Mouse (Mus musculus) hindbrain, embryonic 11.5 days (tissue): ENCODE data around the gene Hsd11b2. TPM values are rescaled to one million over a fixed set of nuclear protein-coding genes. Genes with fewer than 3 reads are reported as not detected.
A peak's percentile ranks its signal among the peaks of the same experiment; 100 is the strongest.

ENCODE experiments used
- ATAC-seq: fragments of 200-750 bp; cut with Nextera tagmentation; 2 replicates; pipeline ENCODE4 v1.8.0; 2017; ENCODE audit warnings: mild to moderate bottlenecking, moderate TSS enrichment, moderate library complexity; ENCODE audit not compliant: low FRiP score
- DNase-seq: peaks from one replicate; pipeline ENCODE4 v3.0.0-alpha.2; 2015; ENCODE audit warnings: low spot score
- H3K27ac ChIP-seq: fragments of 300-500 bp; sonication (generic); 2 replicates; pipeline ENCODE4 v1.5.1; 2014; ENCODE audit warnings: mild to moderate bottlenecking, low read depth, low read length
- H3K27me3 ChIP-seq: fragments of 300-500 bp; sonication (generic); 2 replicates; pipeline ENCODE4 v1.6.1; 2014; ENCODE audit warnings: mild to moderate bottlenecking, low read length, moderate library complexity, mixed read lengths; ENCODE audit not compliant: control insufficient read depth, insufficient read depth
- H3K36me3 ChIP-seq: fragments of 300-500 bp; sonication (generic); 2 replicates; pipeline ENCODE4 v1.6.1; 2014; ENCODE audit warnings: mild to moderate bottlenecking, low read length, moderate library complexity, mixed read lengths; ENCODE audit not compliant: control insufficient read depth, insufficient read depth
- H3K4me1 ChIP-seq: fragments of 300-500 bp; sonication (generic); replicated peaks from 2 replicates; pipeline ENCODE4 v1.6.1; 2014; ENCODE audit warnings: low read length, mixed read lengths; ENCODE audit not compliant: control insufficient read depth, insufficient read depth
- H3K4me2 ChIP-seq: fragments of 300-500 bp; sonication (generic); replicated peaks from 2 replicates; pipeline ENCODE4 v1.6.1; 2014; ENCODE audit warnings: mild to moderate bottlenecking, low read depth, low read length
- H3K4me3 ChIP-seq: fragments of 300-500 bp; sonication (generic); 2 replicates; pipeline ENCODE4 v1.5.1; 2014; ENCODE audit warnings: low read depth, low read length
- H3K9ac ChIP-seq: fragments of 300-500 bp; sonication (generic); 2 replicates; pipeline ENCODE4 v1.6.1; 2014; ENCODE audit warnings: low read depth, low read length
- H3K9me3 ChIP-seq: fragments of 300-500 bp; sonication (generic); 2 replicates; pipeline ENCODE4 v1.6.1; 2016; ENCODE audit warnings: low read length; ENCODE audit not compliant: control insufficient read depth
- WGBS: fragments of 180-500 bp; shearing (Covaris S2); extraction: QIAGEN DNeasy Blood & Tissue Kit; methylation state at CpG from one replicate; pipeline ENCODE4 v1.1.7; 2014; 5-methylcytosine and 5-hydroxymethylcytosine counted together
- polyA plus RNA-seq: library from polyadenylated mRNA; unstranded; fragments of >200 nt; fragmentation: Nextera tagmentation; extraction: Ambion mirVana; gene quantifications from 2 replicates; pipeline ENCODE4 v1.2.1, GENCODE M21; 2014

Hsd11b2 gene
- polyA plus RNA-seq, 1 experiment from 2014 or later = 21.1 TPM

GRCm38 (mm10) chr8:105514194-105514593, 4.4 kb upstream of the Hsd11b2 start:
- no peaks in the 10 kb centered on the region for H3K9me3 ChIP-seq
- no peak overlapping the region for H3K4me3 ChIP-seq
- H3K36me3 ChIP-seq = no peaks in the 10 kb centered on the region
- H3K27ac ChIP-seq = no peak overlapping the region
- ATAC-seq (no peak), DNase-seq (no peak)
- 87% methylated on average over 6 of the region's 6 CpGs for WGBS
- peaks cover 5% of the 10 kb centered on the region for H3K4me1 ChIP-seq
- H3K9ac ChIP-seq = no peak overlapping the region
- no peak overlapping the region for H3K4me2 ChIP-seq
- H3K27me3 ChIP-seq = peaks cover 2% of the 10 kb centered on the region; the same call in 1 of the 2 replicates

GRCm38 (mm10) chr8:105514656-105515055, 3.9 kb upstream of the Hsd11b2 start:
- Histone ChIP-seq H3K9ac (no peak overlapping the region), H3K4me2 (no peak overlapping the region), H3K4me1 (peaks cover 10% of the 10 kb centered on the region), H3K9me3 (no peaks in the 10 kb centered on the region), H3K27me3 (peaks cover 2% of the 10 kb centered on the region; the same call in 1 of the 2 replicates), H3K4me3 (no peak overlapping the region), H3K36me3 (no peaks in the 10 kb centered on the region), H3K27ac (no peak overlapping the region)
- ATAC-seq = no peak
- DNase-seq = no peak
- 78% methylated on average over 5 of the region's 5 CpGs for WGBS

- 10% methylated on average over 12 of the region's 12 CpGs for WGBS
- DNase-seq (peak; percentile 90), ATAC-seq (peak; percentile 62)
- Histone ChIP-seq H3K9ac (peak overlapping the region; percentile 49; the same call in 1 of the 2 replicates), H3K4me3 (no peak overlapping the region), H3K36me3 (no peaks in the 10 kb centered on the region), H3K4me1 (peaks cover 21% of the 10 kb centered on the region), H3K27me3 (peaks cover 2% of the 10 kb centered on the region; the same call in 1 of the 2 replicates), H3K4me2 (peak overlapping the region; percentile 38), H3K9me3 (no peaks in the 10 kb centered on the region), H3K27ac (peak overlapping the region; percentile 47; the same call in 1 of the 2 replicates)
These were observed 2.4 kb upstream of the Hsd11b2 start for GRCm38 (mm10) chr8:105516018-105516645.

- Histone ChIP-seq H3K36me3 (no peaks in the 10 kb centered on the region), H3K9ac (no peak overlapping the region), H3K9me3 (no peaks in the 10 kb centered on the region), H3K27ac (no peak overlapping the region), H3K4me2 (no peak overlapping the region), H3K4me3 (no peak overlapping the region), H3K4me1 (peaks cover 23% of the 10 kb centered on the region), H3K27me3 (peaks cover 2% of the 10 kb centered on the region; the same call in 1 of the 2 replicates)
- 49% methylated on average over 8 of the region's 8 CpGs for WGBS
- ATAC-seq (no peak), DNase-seq (no peak)
These were observed 1.2 kb upstream of the Hsd11b2 start for GRCm38 (mm10) chr8:105517346-105517745.

- DNase-seq = peak; percentile 40
- H3K27me3 ChIP-seq = peaks cover 2% of the 10 kb centered on the region; the same call in 1 of the 2 replicates
- ATAC-seq = no peak
- H3K36me3 ChIP-seq = peaks cover 5% of the 10 kb centered on the region; the same call in 1 of the 2 replicates
- H3K27ac ChIP-seq = peak overlapping the region; percentile 39; the same call in 1 of the 2 replicates
- H3K9me3 ChIP-seq = no peaks in the 10 kb centered on the region
- 3% methylated on average over 2 of the region's 2 CpGs for WGBS
- H3K4me3 ChIP-seq = peak overlapping the region; percentile 56
- H3K9ac ChIP-seq = peak overlapping the region; percentile 84
- H3K4me1 ChIP-seq = peaks cover 23% of the 10 kb centered on the region
- peak overlapping the region; percentile 95 for H3K4me2 ChIP-seq
These were observed 1.0 kb downstream of the Hsd11b2 start for GRCm38 (mm10) chr8:105519591-105519990.

- no peak for ATAC-seq
- Histone ChIP-seq H3K9ac (peak overlapping the region; percentile 47), H3K36me3 (peaks cover 5% of the 10 kb centered on the region; the same call in 1 of the 2 replicates), H3K4me2 (peak overlapping the region; percentile 95), H3K4me3 (peak overlapping the region; percentile 12; the same call in 1 of the 2 replicates), H3K9me3 (no peaks in the 10 kb centered on the region), H3K27me3 (peaks cover 2% of the 10 kb centered on the region; the same call in 1 of the 2 replicates), H3K27ac (peak overlapping the region; percentile 58), H3K4me1 (peaks cover 23% of the 10 kb centered on the region)
- peak; percentile 35 for DNase-seq
- WGBS = 23% methylated on average over 5 of the region's 5 CpGs
These were observed 2.0 kb downstream of the Hsd11b2 start for GRCm38 (mm10) chr8:105520521-105520920.

- DNase-seq (peak; percentile 62), ATAC-seq (peak; percentile 43; the same call in 1 of the 2 replicates)
- H3K27me3 ChIP-seq = peaks cover 2% of the 10 kb centered on the region; the same call in 1 of the 2 replicates
- peaks cover 23% of the 10 kb centered on the region for H3K4me1 ChIP-seq
- peak overlapping the region; percentile 58 for H3K27ac ChIP-seq
- H3K4me3 ChIP-seq = peak overlapping the region; percentile 12; the same call in 1 of the 2 replicates
- peaks cover 5% of the 10 kb centered on the region; the same call in 1 of the 2 replicates for H3K36me3 ChIP-seq
- H3K9me3 ChIP-seq = no peaks in the 10 kb centered on the region
- WGBS = 0% methylated on average over 3 of the region's 3 CpGs
- peak overlapping the region; percentile 95 for H3K4me2 ChIP-seq
- H3K9ac ChIP-seq = peak overlapping the region; percentile 47
These were observed 2.5 kb downstream of the Hsd11b2 start for GRCm38 (mm10) chr8:105521061-105521460.

- Histone ChIP-seq H3K4me1 (peaks cover 19% of the 10 kb centered on the region), H3K27me3 (peaks cover 2% of the 10 kb centered on the region; the same call in 1 of the 2 replicates), H3K27ac (no peak overlapping the region), H3K36me3 (peaks cover 5% of the 10 kb centered on the region; the same call in 1 of the 2 replicates), H3K4me3 (no peak overlapping the region), H3K4me2 (no peak overlapping the region), H3K9me3 (no peaks in the 10 kb centered on the region), H3K9ac (no peak overlapping the region)
- 86% methylated on average over 21 of the region's 21 CpGs for WGBS
- DNase-seq = no peak
- no peak for ATAC-seq
These were observed 3.6 kb downstream of the Hsd11b2 start for GRCm38 (mm10) chr8:105521995-105522769.
